Mouse (Mus musculus) kidney, embryonic 14.5 days (tissue): ENCODE data around the gene Ptpdc1. TPM values are rescaled to one million over a fixed set of nuclear protein-coding genes. Genes with fewer than 3 reads are reported as not detected.

Source experiments
- ATAC-seq: fragments of 200-750 bp; cut with Nextera tagmentation; 2 replicates; pipeline ENCODE4 v1.8.0; 2017; ENCODE audit warnings: moderate number of reproducible peaks, mild to moderate bottlenecking, moderate TSS enrichment, moderate library complexity; ENCODE audit not compliant: low FRiP score, low TSS enrichment
- H3K27ac ChIP-seq: fragments of 300-500 bp; sonication (generic); 2 replicates; pipeline ENCODE4 v1.5.1; 2014; ENCODE audit warnings: low read depth, mild to moderate bottlenecking, low read length, moderate library complexity, mixed read lengths
- H3K27me3 ChIP-seq: fragments of 300-500 bp; sonication (generic); 2 replicates; pipeline ENCODE4 v1.6.1; 2014; ENCODE audit warnings: mild to moderate bottlenecking, low read length; ENCODE audit not compliant: control insufficient read depth, insufficient read depth
- H3K36me3 ChIP-seq: fragments of 300-500 bp; sonication (generic); 2 replicates; pipeline ENCODE4 v1.6.1; 2014; ENCODE audit warnings: low read length, mixed read lengths; ENCODE audit not compliant: control insufficient read depth, insufficient read depth
- H3K4me1 ChIP-seq: fragments of 300-500 bp; sonication (generic); 2 replicates; pipeline ENCODE4 v1.6.1; 2014; ENCODE audit warnings: low read length, mixed read lengths; ENCODE audit not compliant: control insufficient read depth, insufficient read depth
- H3K4me2 ChIP-seq: fragments of 300-500 bp; sonication (generic); replicated peaks from 2 replicates; pipeline ENCODE4 v1.6.1; 2014; ENCODE audit warnings: low read depth, mild to moderate bottlenecking, low read length
- H3K4me3 ChIP-seq: fragments of 300-500 bp; sonication (generic); 2 replicates; pipeline ENCODE4 v1.5.1; 2014; ENCODE audit warnings: mild to moderate bottlenecking, low read length
- H3K9ac ChIP-seq: fragments of 300-500 bp; sonication (generic); 2 replicates; pipeline ENCODE4 v1.6.1; 2014; ENCODE audit warnings: low read depth, mild to moderate bottlenecking, low read length, moderate library complexity
- H3K9me3 ChIP-seq: fragments of 300-500 bp; sonication (generic); 2 replicates; pipeline ENCODE4 v1.6.1; 2016; ENCODE audit warnings: low read length; ENCODE audit not compliant: control insufficient read depth
- WGBS: fragments of 180-500 bp; shearing (Covaris S2); extraction: QIAGEN DNeasy Blood & Tissue Kit; methylation state at CpG from one replicate; pipeline ENCODE4 v1.1.7; 2014; 5-methylcytosine and 5-hydroxymethylcytosine counted together
- polyA plus RNA-seq: library from polyadenylated mRNA; unstranded; fragments of >200 nt; fragmentation: Nextera tagmentation; extraction: Ambion mirVana; gene quantifications from 2 replicates; pipeline ENCODE4 v1.2.1, GENCODE M21; 2014

Gene Ptpdc1
- polyA plus RNA-seq, 1 experiment from 2014 or later: 15.0 TPM

DNA sequence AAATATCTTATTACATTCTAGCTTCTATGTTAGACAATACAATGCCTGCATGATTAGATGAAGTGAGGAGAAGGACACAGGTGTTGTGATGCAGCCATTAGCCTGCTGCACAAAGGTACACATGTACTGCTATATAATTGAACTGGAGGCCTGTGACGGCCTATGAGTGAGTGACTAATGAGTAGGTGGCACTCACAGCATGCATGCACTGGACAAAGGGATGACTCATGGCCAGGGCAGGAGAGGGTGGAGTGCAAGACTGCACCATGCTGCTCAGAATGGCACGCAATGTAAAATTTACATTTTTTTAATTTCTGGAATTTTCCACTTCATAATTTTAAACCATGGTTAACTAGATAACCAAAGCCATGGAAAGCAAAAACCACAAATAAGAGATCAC, 10.9 kb downstream of the Ptpdc1 start:
- H3K4me3 ChIP-seq: no peak overlapping the region
- 92% methylated on average over 2 of the region's 2 CpGs for WGBS
- H3K36me3 ChIP-seq: no peaks in the 10 kb centered on the region
- peaks cover 16% of the 10 kb centered on the region for H3K9me3 ChIP-seq
- no peak overlapping the region for H3K4me2 ChIP-seq
- H3K9ac ChIP-seq: no peak overlapping the region
- ATAC-seq: no peak
- no peaks in the 10 kb centered on the region for H3K27me3 ChIP-seq
- H3K4me1 ChIP-seq: no peaks in the 10 kb centered on the region
- no peak overlapping the region for H3K27ac ChIP-seq

DNA sequence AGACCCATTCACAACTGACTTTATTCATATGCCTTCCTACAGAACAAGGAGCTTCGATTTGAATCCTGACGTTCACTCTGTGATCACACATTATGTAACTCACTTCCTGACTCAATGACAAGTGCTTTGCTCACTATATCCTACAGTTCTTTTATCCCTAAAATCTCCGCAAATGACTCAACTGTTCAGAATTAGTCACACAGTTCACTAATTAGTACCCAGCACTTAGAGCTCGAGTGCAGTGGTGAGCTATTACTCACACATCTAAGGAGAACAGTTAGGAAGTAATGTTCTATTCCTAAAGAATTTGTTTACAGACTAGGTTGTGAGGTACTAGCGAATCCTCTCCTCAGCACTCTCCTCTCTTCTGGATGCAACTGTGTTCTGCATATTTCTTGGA, 16.4 kb downstream of the Ptpdc1 start:
- 0 out of 2 replicates have a peak, but pooled peaks cover 3% of the 10 kb centered on the region for H3K4me1 ChIP-seq
- H3K9ac ChIP-seq: no peak overlapping the region
- 70% methylated on average over 5 of the region's 5 CpGs for WGBS
- H3K27me3 ChIP-seq: no peaks in the 10 kb centered on the region
- no peaks in the 10 kb centered on the region for H3K9me3 ChIP-seq
- ATAC-seq: no peak
- no peak overlapping the region for H3K27ac ChIP-seq
- no peak overlapping the region for H3K4me2 ChIP-seq
- H3K36me3 ChIP-seq: no peaks in the 10 kb centered on the region
- H3K4me3 ChIP-seq: no peak overlapping the region

DNA sequence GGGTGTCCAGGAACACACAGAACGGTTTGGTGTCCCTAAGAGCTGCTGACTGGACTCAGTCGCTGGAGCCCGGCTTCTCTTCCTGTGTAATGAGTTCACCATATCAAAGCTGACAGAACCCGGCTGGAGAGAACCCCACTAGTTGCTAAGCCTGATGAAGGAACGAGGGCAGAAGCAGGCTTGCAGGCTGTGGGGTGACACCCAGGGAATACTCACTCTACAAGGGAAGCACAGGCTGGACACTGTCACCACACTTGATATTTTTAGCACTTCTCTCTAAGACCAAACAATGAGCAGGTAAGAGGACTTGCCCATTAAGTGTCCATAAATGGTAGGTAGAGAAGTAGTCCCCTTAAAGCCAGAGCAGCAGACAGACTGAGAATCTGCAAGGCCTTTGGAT, 20.9 kb downstream of the Ptpdc1 start:
- Histone ChIP-seq H3K4me3 (no peak overlapping the region), H3K27ac (no peak overlapping the region), H3K4me1 (0 out of 2 replicates have a peak, but pooled peaks cover 3% of the 10 kb centered on the region), H3K9me3 (no peaks in the 10 kb centered on the region), H3K4me2 (no peak overlapping the region), H3K36me3 (no peaks in the 10 kb centered on the region), H3K27me3 (no peaks in the 10 kb centered on the region), H3K9ac (no peak overlapping the region)
- ATAC-seq: no peak
- WGBS: 83% methylated on average over 5 of the region's 5 CpGs

DNA sequence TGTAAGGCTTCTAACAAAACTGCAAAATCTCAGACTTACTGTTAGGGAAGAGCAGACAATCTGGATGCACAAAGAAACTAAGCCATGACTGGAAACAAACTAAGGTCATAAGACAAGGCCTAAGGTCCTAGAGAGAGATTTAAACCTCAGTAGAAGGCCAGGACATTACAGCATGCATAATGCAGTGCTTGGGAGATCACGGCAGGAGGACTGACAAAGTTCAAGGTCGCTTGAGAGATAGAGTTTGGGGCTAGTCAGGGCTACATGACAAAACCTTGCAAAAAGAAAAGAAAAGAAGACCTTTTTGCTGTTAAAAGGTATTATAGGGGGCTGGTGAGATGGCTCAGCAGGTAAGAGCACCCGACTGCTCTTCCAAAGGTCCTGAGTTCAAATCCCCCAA, 22.2 kb downstream of the Ptpdc1 start:
- H3K27ac ChIP-seq: no peak overlapping the region
- ATAC-seq: no peak
- WGBS: 81% methylated on average over 3 of the region's 3 CpGs

DNA sequence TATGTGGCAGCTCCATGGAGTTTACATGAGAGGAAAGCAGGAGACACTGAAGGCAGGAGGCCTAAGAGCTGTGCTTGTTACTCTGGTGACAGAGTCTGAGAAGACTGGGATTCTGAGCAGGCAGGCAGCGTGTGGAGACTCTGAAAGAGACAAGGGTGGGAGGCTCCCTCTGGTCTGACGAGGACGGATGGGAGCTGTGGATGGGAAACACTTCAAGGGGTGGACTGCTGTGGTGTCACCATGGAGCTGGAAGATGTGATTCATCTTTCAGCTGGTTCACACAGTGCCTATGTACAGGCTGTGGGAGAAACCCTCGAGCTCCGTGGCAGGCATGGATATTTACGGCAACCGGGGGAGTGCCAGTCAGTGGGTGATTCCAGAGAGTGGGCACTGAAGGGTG, 30.9 kb downstream of the Ptpdc1 start:
- H3K4me1 ChIP-seq: 0 out of 2 replicates have a peak, but pooled peaks cover 2% of the 10 kb centered on the region
- H3K4me2 ChIP-seq: no peak overlapping the region
- 37% methylated on average over 7 of the region's 7 CpGs for WGBS

More for the DNA sequence above, 22.2 kb downstream of the Ptpdc1 start:
- Histone ChIP-seq H3K9ac (no peak overlapping the region), H3K4me2 (no peak overlapping the region), H3K4me3 (no peak overlapping the region), H3K4me1 (0 out of 2 replicates have a peak, but pooled peaks cover 3% of the 10 kb centered on the region), H3K36me3 (no peaks in the 10 kb centered on the region), H3K27me3 (no peaks in the 10 kb centered on the region), H3K9me3 (no peaks in the 10 kb centered on the region)

DNA sequence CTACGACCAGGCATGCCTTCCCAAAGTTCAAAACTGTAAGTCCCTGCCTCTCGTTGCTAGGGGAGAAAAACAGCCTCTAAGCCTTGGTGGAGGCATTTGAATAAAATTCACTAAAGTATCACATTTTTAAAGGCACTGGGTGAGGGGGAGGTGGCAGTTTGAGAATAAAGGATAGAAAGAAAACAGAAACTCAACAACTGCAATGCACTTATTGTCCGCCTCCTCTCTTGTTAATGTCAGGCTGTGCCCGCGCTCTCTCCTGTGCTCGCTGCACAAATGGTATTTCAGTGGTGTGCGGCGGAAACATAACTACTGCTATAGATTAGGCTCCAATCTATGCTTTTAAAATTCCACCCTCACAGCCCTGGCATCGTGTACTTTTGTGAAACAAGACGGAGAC, 31.4 kb downstream of the Ptpdc1 start:
- Histone ChIP-seq H3K4me3 (no peak overlapping the region), H3K4me1 (0 out of 2 replicates have a peak, but pooled peaks cover 2% of the 10 kb centered on the region), H3K9me3 (no peaks in the 10 kb centered on the region), H3K36me3 (peaks cover 6% of the 10 kb centered on the region; the same call in 1 of the 2 replicates), H3K4me2 (no peak overlapping the region), H3K27ac (no peak overlapping the region), H3K27me3 (no peaks in the 10 kb centered on the region), H3K9ac (no peak overlapping the region)
- WGBS: 76% methylated on average over 10 of the region's 10 CpGs
- ATAC-seq: no peak

More for the DNA sequence above, 30.9 kb downstream of the Ptpdc1 start:
- H3K36me3 ChIP-seq: peaks cover 3% of the 10 kb centered on the region; the same call in 1 of the 2 replicates
- ATAC-seq: no peak
- no peaks in the 10 kb centered on the region for H3K9me3 ChIP-seq
- H3K27ac ChIP-seq: no peak overlapping the region
- H3K27me3 ChIP-seq: no peaks in the 10 kb centered on the region
- no peak overlapping the region for H3K4me3 ChIP-seq
- no peak overlapping the region for H3K9ac ChIP-seq

DNA sequence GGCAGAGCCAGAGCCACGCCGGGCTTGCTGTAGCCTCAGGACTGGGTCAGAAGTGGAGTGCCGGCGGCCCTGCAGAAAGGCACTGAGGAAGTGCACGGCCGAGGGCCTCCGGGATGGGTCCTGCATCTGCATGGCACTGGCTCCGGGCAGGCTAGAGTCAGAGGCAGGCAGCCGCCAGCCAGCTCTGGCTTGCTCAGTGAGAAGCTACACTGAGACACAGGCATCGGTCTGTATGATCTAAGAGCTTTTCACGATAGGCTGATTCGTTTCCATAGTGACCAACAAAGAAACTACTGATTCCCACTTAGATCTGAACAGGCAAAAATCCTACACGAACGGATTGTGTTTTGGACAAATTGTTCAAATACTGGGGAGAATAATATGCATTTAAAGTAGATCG, 32.3 kb downstream of the Ptpdc1 start:
- ATAC-seq: no peak
- 60% methylated on average over 15 of the region's 15 CpGs for WGBS
- no peak overlapping the region for H3K9ac ChIP-seq
- 0 out of 2 replicates have a peak, but pooled peaks cover 2% of the 10 kb centered on the region for H3K4me1 ChIP-seq
- H3K9me3 ChIP-seq: no peaks in the 10 kb centered on the region
- no peak overlapping the region for H3K4me2 ChIP-seq
- H3K36me3 ChIP-seq: peaks cover 7% of the 10 kb centered on the region; the same call in 1 of the 2 replicates
- no peak overlapping the region for H3K27ac ChIP-seq
- no peak overlapping the region for H3K4me3 ChIP-seq
- no peaks in the 10 kb centered on the region for H3K27me3 ChIP-seq

DNA sequence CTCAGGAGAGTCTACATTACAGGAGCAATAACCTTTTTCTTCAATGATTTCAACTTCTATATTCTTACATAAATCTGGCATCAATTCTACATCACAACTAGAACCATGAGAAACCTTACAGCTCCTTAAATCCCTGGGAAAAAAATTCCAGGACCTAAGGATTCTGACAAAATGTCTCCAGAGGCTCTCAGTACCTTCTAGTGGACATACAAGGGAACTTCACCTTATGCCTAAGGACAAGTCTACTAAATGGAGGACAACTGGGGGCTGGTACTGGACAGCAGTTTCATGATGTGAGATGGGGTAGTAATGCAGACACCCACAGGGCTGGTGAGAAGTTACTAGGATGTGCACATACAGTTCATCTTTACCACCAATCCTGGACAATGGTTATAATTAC, 34.7 kb downstream of the Ptpdc1 start:
- Histone ChIP-seq H3K4me2 (no peak overlapping the region), H3K9ac (no peak overlapping the region), H3K4me3 (no peak overlapping the region), H3K36me3 (peaks cover 10% of the 10 kb centered on the region; the same call in 1 of the 2 replicates), H3K4me1 (0 out of 2 replicates have a peak, but pooled peaks cover 2% of the 10 kb centered on the region), H3K27me3 (no peaks in the 10 kb centered on the region), H3K9me3 (no peaks in the 10 kb centered on the region), H3K27ac (no peak overlapping the region)
- ATAC-seq: no peak

DNA sequence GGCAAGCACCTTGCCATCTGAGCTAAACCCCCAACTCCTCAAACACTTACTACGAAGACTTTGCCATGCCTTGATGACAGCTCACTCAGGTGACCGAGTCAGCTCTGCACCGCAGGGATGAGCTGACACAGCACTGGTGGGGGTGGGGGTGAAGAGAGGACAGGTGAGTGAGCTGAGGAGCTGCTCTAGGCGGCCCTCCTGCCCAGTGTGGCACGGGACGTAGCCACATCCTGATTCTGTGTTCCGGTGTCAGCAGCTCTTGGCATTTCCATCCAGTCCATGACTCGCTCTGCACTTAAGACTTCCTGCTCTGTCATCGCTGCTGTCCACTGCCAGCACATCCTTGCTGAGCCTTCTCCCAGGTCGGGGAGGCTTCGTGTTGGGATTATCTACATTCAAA, 38.1 kb downstream of the Ptpdc1 start:
- ATAC-seq: no peak
- 92% methylated on average over 11 of the region's 11 CpGs for WGBS
- no peak overlapping the region for H3K27ac ChIP-seq
- peaks cover 11% of the 10 kb centered on the region; the same call in 1 of the 2 replicates for H3K36me3 ChIP-seq
- H3K4me1 ChIP-seq: no peaks in the 10 kb centered on the region
- no peak overlapping the region for H3K4me3 ChIP-seq
- no peak overlapping the region for H3K9ac ChIP-seq
- no peak overlapping the region for H3K4me2 ChIP-seq
- no peaks in the 10 kb centered on the region for H3K9me3 ChIP-seq
- H3K27me3 ChIP-seq: no peaks in the 10 kb centered on the region
